Mouse (Mus musculus) cortical plate, adult 2 months (tissue): ENCODE measurements at regions not wholly inside any gene's neighbourhood (a gene's known extent, or its start where the extent isn't known, plus 50 kb on each side); places are given as distances from the start of the nearest gene placed in this dataset.

Experiments used
- CTCF ChIP-seq: fragments of 200-500 bp; IDR thresholded peaks from 2 replicates; pipeline ENCODE4 v1.5.1; 2011; ENCODE audit warnings: mild to moderate bottlenecking, control low read depth, low read length; ENCODE audit not compliant: insufficient read depth; ENCODE audit errors: extremely low read depth
- POLR2A ChIP-seq: fragments of 200-500 bp; IDR thresholded peaks from 2 replicates; pipeline ENCODE4 v1.6.1; 2011; ENCODE audit warnings: mild to moderate bottlenecking, low read length, control low read depth; ENCODE audit not compliant: insufficient read depth; ENCODE audit errors: extremely low read depth

GRCm38 (mm10) chr2:172758497-172758896 lies 181.6 kb downstream of the Bmp7 start:
- TF ChIP-seq CTCF (peak; percentile 66), POLR2A (no peak)
